ENCODE assay signal across 22 mouse cellular contexts in the genomic region with DNA sequence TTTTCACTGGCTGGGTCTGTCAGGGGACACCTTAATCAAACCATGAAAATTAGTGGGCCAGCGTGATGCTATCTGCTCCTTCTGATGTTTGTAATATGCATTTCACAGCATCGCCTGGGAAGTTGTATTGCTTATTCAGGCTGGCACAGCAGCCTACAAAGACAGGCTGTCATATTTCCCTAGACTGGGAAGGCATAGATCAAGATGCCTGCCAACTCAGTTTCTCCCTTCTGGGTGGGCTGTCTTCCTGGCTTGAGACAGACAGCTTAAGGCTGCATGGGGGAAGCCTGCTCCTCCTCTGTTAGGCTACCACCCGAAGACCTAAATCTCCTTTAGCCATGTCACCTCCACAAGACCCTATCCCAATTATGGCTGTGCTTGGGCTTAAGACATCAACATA.
DNase-seq lines count a peak whose midpoint lies in the region; ATAC-seq and TF ChIP-seq lines count a peak whose summit lies in the region.
"Had no signal": no experiment of that assay in that cellular context is flagged by ENCODE, and none has a peak within 500 bp of the region (broad histone marks: within the 10 kb centered on the region; RNA-seq: fewer than 3 reads in every experiment).

No protein-coding gene starts in this region.

- H3K4me2 ChIP-seq in forebrain, embryonic 16.5 days (ENCODE audit: low read length): no peak overlapping the region
- H3K4me2 ChIP-seq: heart, embryonic 12.5 days; heart, embryonic 15.5 days; hindbrain, embryonic 14.5 days had no signal

- peak; percentile 44 to 49 for DNase-seq in cerebellum, postnatal 10 days
- no peak for DNase-seq in cerebellum, adult 11 months
- DNase-seq in forebrain, embryonic 10.5 days (ENCODE audit: extremely low spot score, low spot score): no peak
- DNase-seq in left cerebral cortex, postnatal 4 days: peak; percentile 43
- no peak for DNase-seq in left cerebral cortex, postnatal 25 days (ENCODE audit: low spot score in 2 of 2)
- peak; percentile 73 for DNase-seq in brain, embryonic 14.5 days (ENCODE audit: low read depth)
- DNase-seq in layer of hippocampus, postnatal 36 days: no peak
- DNase-seq: adrenal gland, adult 8-10 months; adrenal gland, postnatal 25 days; cerebellum, adult 11-12 months; cerebellum, adult 8-10 months; gastrocnemius, postnatal 25 days; heart, adult 18-20 months; heart, postnatal 10 days; heart, postnatal 36 days had no signal

- H3K27me3 ChIP-seq in forebrain, embryonic 16.5 days (replicated peaks; ENCODE audit: control insufficient read depth, insufficient read depth, low read length): no peaks in the 10 kb centered on the region
- H3K27me3 ChIP-seq in forebrain, embryonic 10.5 days (ENCODE audit: poor library complexity, severe bottlenecking): 0 out of 2 replicates have a peak, but pooled peaks cover 3% of the 10 kb centered on the region
- H3K27me3 ChIP-seq: heart, embryonic 15.5 days had no signal

- H3K27ac ChIP-seq in forebrain, embryonic 16.5 days (ENCODE audit: low read length): no peak overlapping the region
- H3K27ac ChIP-seq in forebrain, embryonic 10.5 days: no peak overlapping the region
- H3K27ac ChIP-seq: heart, embryonic 15.5 days; hindbrain, embryonic 10.5 days; hindbrain, embryonic 14.5 days had no signal

- no peak for TF ChIP-seq POLR2A in brain, embryonic 14.5 days (IDR thresholded peaks at IDR 0.05; ENCODE audit: borderline replicate concordance, extremely low read depth, insufficient read depth, insufficient read length, poor library complexity, severe bottlenecking)

- no peak overlapping the region for H3K9ac ChIP-seq in forebrain, embryonic 16.5 days (replicated peaks; ENCODE audit: low read depth, low read length)
- H3K9ac ChIP-seq: heart, embryonic 12.5 days; heart, embryonic 15.5 days; hindbrain, embryonic 14.5 days had no signal

- ATAC-seq in forebrain, embryonic 16.5 days: peak; percentile 67
- ATAC-seq: activated CD4-positive, CD25-positive, alpha-beta regulatory T cell, adult 4 months; intestine, postnatal 0 days had no signal

- H3K36me3 ChIP-seq in forebrain, embryonic 16.5 days (ENCODE audit: control insufficient read depth, insufficient read depth): no peaks in the 10 kb centered on the region
- no peaks in the 10 kb centered on the region for H3K36me3 ChIP-seq in forebrain, embryonic 10.5 days (replicated peaks)
- H3K36me3 ChIP-seq: heart, embryonic 12.5 days; heart, embryonic 15.5 days; hindbrain, embryonic 10.5 days had no signal

- H3K4me1 ChIP-seq in forebrain, embryonic 16.5 days (replicated peaks; ENCODE audit: control insufficient read depth, insufficient read depth, low read length): peaks cover 12% of the 10 kb centered on the region
- H3K4me1 ChIP-seq in forebrain, embryonic 10.5 days: no peaks in the 10 kb centered on the region
- H3K4me1 ChIP-seq: heart, embryonic 12.5 days; heart, embryonic 15.5 days; hindbrain, embryonic 10.5 days had no signal

- WGBS in forebrain, embryonic 16.5 days: 58% methylated on average over 3 of the region's 3 CpGs
- 91% methylated on average over 3 of the region's 3 CpGs for WGBS in forebrain, embryonic 10.5 days

- TF ChIP-seq CTCF in brain, embryonic 14.5 days (IDR thresholded peaks at IDR 0.05; ENCODE audit: borderline replicate concordance, extremely low read depth, insufficient read depth, insufficient read length): no peak

- H3K4me3 ChIP-seq in forebrain, embryonic 16.5 days (replicated peaks; ENCODE audit: low read length): no peak overlapping the region
- no peak overlapping the region for H3K4me3 ChIP-seq in forebrain, embryonic 10.5 days
- H3K4me3 ChIP-seq: heart, embryonic 12.5 days; heart, embryonic 15.5 days; hindbrain, embryonic 10.5 days had no signal

- no peaks in the 10 kb centered on the region for H3K9me3 ChIP-seq in forebrain, embryonic 16.5 days (ENCODE audit: control insufficient read depth, low read length)
- H3K9me3 ChIP-seq in forebrain, embryonic 10.5 days: no peaks in the 10 kb centered on the region
- H3K9me3 ChIP-seq: heart, embryonic 12.5 days; heart, embryonic 15.5 days; hindbrain, embryonic 10.5 days had no signal

- intact Hi-C loops in left cerebral cortex, postnatal 4 days (cut with DNase I): no loop called here
- intact Hi-C loops in left cerebral cortex, postnatal 25 days (cut with DNase I): no loop called here

Comparison
In these comparisons a context has a peak if more than half of its experiments do, and no peak if none do; other contexts are left out.
1. DNase-seq: peak in cerebellum, postnatal 10 days (2 of 2), left cerebral cortex, postnatal 4 days (single experiment) and brain, embryonic 14.5 days (single experiment); none in cerebellum, adult 11 months (single experiment), forebrain, embryonic 10.5 days (single experiment), left cerebral cortex, postnatal 25 days (0 of 2) and layer of hippocampus, postnatal 36 days (0 of 2).